Mouse (Mus musculus) neural tube, embryonic 14.5 days (tissue): Measurements from ENCODE around the gene Enho. TPM values are rescaled to one million over a fixed set of nuclear protein-coding genes. Genes with fewer than 3 reads are reported as not detected.

Experiments
- ATAC-seq: fragments of 200-750 bp; cut with Nextera tagmentation; 2 replicates; pipeline ENCODE4 v1.8.0; 2017; ENCODE audit warnings: low read depth, mild to moderate bottlenecking, moderate TSS enrichment, moderate library complexity
- H3K27ac ChIP-seq: fragments of 300-500 bp; sonication (generic); 2 replicates; pipeline ENCODE4 v1.5.1; 2014; ENCODE audit warnings: low read depth, mild to moderate bottlenecking, control low read depth, low read length, moderate library complexity, mixed read lengths
- H3K27me3 ChIP-seq: fragments of 300-500 bp; sonication (generic); 2 replicates; pipeline ENCODE4 v1.6.1; 2014; ENCODE audit warnings: low read length; ENCODE audit not compliant: control insufficient read depth, insufficient read depth
- H3K36me3 ChIP-seq: fragments of 300-500 bp; sonication (generic); 2 replicates; pipeline ENCODE4 v1.6.1; 2014; ENCODE audit warnings: low read length, mixed read lengths; ENCODE audit not compliant: control insufficient read depth, insufficient read depth
- H3K4me1 ChIP-seq: fragments of 300-500 bp; sonication (generic); 2 replicates; pipeline ENCODE4 v1.6.1; 2014; ENCODE audit warnings: low read length; ENCODE audit not compliant: control insufficient read depth, insufficient read depth
- H3K4me2 ChIP-seq: fragments of 300-500 bp; sonication (generic); 2 replicates; pipeline ENCODE4 v1.6.1; 2014; ENCODE audit warnings: mild to moderate bottlenecking, low read depth, low read length, control low read depth
- H3K4me3 ChIP-seq: fragments of 300-500 bp; sonication (generic); 2 replicates; pipeline ENCODE4 v1.5.1; 2014; ENCODE audit warnings: low read depth, low read length, control low read depth, mixed read lengths
- H3K9ac ChIP-seq: fragments of 300-500 bp; sonication (generic); replicated peaks from 2 replicates; pipeline ENCODE4 v1.6.1; 2014; ENCODE audit warnings: low read depth, mild to moderate bottlenecking, control low read depth, low read length, mixed read lengths
- H3K9me3 ChIP-seq: fragments of 300-500 bp; sonication (generic); 2 replicates; pipeline ENCODE4 v1.6.1; 2016; ENCODE audit warnings: low read length; ENCODE audit not compliant: control insufficient read depth
- WGBS: fragments of 180-500 bp; shearing (Covaris S2); extraction: QIAGEN DNeasy Blood & Tissue Kit; methylation state at CpG from one replicate; pipeline ENCODE4 v1.1.7; 2014; 5-methylcytosine and 5-hydroxymethylcytosine counted together
- polyA plus RNA-seq: library from polyadenylated mRNA; unstranded; fragments of >200 nt; fragmentation: Nextera tagmentation; extraction: Ambion mirVana; gene quantifications from 2 replicates; pipeline ENCODE4 v1.2.1, GENCODE M21; 2014

The Enho gene
- polyA plus RNA-seq, 1 experiment from 2014 or later, result 134 TPM

- WGBS, result 75% methylated on average over 6 of the region's 6 CpGs
- no peaks in the 10 kb centered on the region for H3K9me3 ChIP-seq
- no peak overlapping the region for H3K27ac ChIP-seq
- H3K9ac ChIP-seq, result peak overlapping the region; percentile 93
- H3K4me2 ChIP-seq, result peak overlapping the region; percentile 41
- H3K36me3 ChIP-seq, result no peaks in the 10 kb centered on the region
- H3K4me3 ChIP-seq, result peak overlapping the region; percentile 71
- ATAC-seq, result 0 out of 2 replicates have a peak, but pooled peaks have one; percentile 1
- no peaks in the 10 kb centered on the region for H3K27me3 ChIP-seq
- peaks cover 39% of the 10 kb centered on the region for H3K4me1 ChIP-seq
These were observed 1.3 kb downstream of the Enho start for GRCm38 (mm10) chr4:41638828-41639213.

GRCm38 (mm10) chr4:41638186-41638731, 1.9 kb downstream of the Enho start:
- H3K9me3 ChIP-seq, result no peaks in the 10 kb centered on the region
- no peaks in the 10 kb centered on the region for H3K27me3 ChIP-seq
- no peak for ATAC-seq
- H3K4me2 ChIP-seq, result peak overlapping the region; percentile 41
- H3K4me3 ChIP-seq, result peak overlapping the region; percentile 71; the same call in 1 of the 2 replicates
- peak overlapping the region; percentile 93 for H3K9ac ChIP-seq
- WGBS, result 84% methylated on average over 10 of the region's 10 CpGs
- no peaks in the 10 kb centered on the region for H3K36me3 ChIP-seq
- H3K27ac ChIP-seq, result no peak overlapping the region
- peaks cover 39% of the 10 kb centered on the region for H3K4me1 ChIP-seq

- no peaks in the 10 kb centered on the region for H3K36me3 ChIP-seq
- no peak for ATAC-seq
- H3K27ac ChIP-seq, result no peak overlapping the region
- WGBS, result 68% methylated on average over 10 of the region's 10 CpGs
- H3K9me3 ChIP-seq, result no peaks in the 10 kb centered on the region
- H3K4me3 ChIP-seq, result no peak overlapping the region
- H3K4me2 ChIP-seq, result no peak overlapping the region
- no peak overlapping the region; the same call in 1 of the 2 replicates for H3K9ac ChIP-seq
- H3K4me1 ChIP-seq, result peaks cover 41% of the 10 kb centered on the region
- no peaks in the 10 kb centered on the region for H3K27me3 ChIP-seq
These were observed 3.1 kb downstream of the Enho start for GRCm38 (mm10) chr4:41636882-41637635.

DNA sequence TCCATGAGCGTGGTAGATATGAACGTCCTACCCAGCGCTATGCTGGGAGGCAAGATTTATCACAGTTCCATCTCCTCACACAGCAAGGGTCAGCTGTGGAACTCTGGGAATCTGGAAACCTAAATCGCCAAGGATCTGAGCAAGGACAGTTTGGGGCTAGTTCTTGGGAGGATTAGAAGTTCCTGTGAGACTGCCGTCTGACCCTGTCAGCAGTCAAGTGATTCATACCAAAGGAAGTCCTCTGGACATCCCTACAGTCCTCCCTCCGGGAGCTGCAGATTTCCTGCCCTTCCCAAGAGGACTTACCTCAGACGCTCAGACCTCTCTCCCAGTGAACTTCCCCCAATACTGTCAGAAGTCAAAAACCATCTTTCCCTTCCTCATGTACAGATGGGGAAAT, 3.8 kb downstream of the Enho start:
- no peak for ATAC-seq
- 34% methylated on average over 7 of the region's 7 CpGs for WGBS
- no peaks in the 10 kb centered on the region for H3K36me3 ChIP-seq
- no peak overlapping the region for H3K4me3 ChIP-seq
- H3K27me3 ChIP-seq, result no peaks in the 10 kb centered on the region
- no peak overlapping the region for H3K4me2 ChIP-seq
- no peak overlapping the region for H3K9ac ChIP-seq
- H3K4me1 ChIP-seq, result peaks cover 48% of the 10 kb centered on the region
- H3K27ac ChIP-seq, result no peak overlapping the region
- H3K9me3 ChIP-seq, result no peaks in the 10 kb centered on the region

DNA sequence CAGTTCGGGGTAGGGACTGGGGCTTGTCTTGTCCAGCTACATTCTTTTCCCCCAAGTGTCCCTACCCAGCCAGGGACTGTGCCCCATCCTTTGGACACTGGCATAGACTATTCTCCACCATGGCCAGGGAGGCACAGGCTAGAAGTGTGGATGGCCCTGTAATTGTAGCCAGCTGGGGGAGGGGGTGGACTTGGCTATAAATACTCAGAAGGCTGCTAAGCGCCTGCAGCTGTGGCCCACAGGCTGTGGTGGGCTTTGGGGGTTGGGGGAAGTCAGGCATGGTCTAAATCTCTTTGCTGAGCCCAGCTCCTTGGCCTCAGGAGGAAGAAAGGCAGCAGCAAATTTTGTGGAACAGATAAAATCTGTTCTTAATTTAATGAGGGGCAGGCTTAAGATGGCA, 4.2 kb downstream of the Enho start:
- Histone ChIP-seq H3K4me2 (no peak overlapping the region; the same call in 1 of the 2 replicates), H3K27ac (no peak overlapping the region), H3K4me1 (peaks cover 53% of the 10 kb centered on the region), H3K36me3 (no peaks in the 10 kb centered on the region), H3K9ac (0 out of 2 replicates have a peak overlapping the region, but pooled peaks have one; percentile 7), H3K9me3 (no peaks in the 10 kb centered on the region), H3K27me3 (no peaks in the 10 kb centered on the region), H3K4me3 (no peak overlapping the region)
- 39% methylated on average over 2 of the region's 2 CpGs for WGBS
- ATAC-seq, result no peak

- no peak for ATAC-seq
- Histone ChIP-seq H3K4me2 (no peak overlapping the region), H3K27ac (no peak overlapping the region), H3K9me3 (no peaks in the 10 kb centered on the region), H3K4me1 (peaks cover 50% of the 10 kb centered on the region), H3K4me3 (no peak overlapping the region), H3K36me3 (no peaks in the 10 kb centered on the region), H3K27me3 (no peaks in the 10 kb centered on the region), H3K9ac (no peak overlapping the region)
- WGBS, result 71% methylated on average over 8 of the region's 8 CpGs
These were observed 4.9 kb downstream of the Enho start for GRCm38 (mm10) chr4:41635224-41635623.

DNA sequence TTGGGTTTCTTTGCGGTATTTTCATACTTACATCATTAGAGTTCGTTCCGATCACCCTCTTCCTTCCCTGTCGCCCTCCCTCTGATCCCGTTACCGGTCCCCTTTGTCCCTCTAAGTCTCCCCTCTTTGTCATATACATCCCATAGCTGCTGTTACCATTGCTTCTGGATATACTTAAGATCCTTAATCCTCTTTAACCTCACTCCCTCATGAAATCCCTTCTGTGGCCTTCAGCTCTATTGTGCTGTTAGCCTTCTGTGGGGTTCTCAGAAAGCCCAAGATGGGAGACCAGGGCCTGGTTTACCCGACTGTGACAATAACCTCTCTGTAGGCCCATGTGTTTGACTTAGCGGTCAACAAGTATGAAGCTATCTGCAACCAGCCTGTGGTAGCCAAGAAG, 5.5 kb downstream of the Enho start:
- Histone ChIP-seq H3K27me3 (no peaks in the 10 kb centered on the region), H3K4me2 (no peak overlapping the region), H3K36me3 (no peaks in the 10 kb centered on the region), H3K4me1 (peaks cover 54% of the 10 kb centered on the region), H3K9me3 (no peaks in the 10 kb centered on the region), H3K27ac (no peak overlapping the region), H3K9ac (no peak overlapping the region), H3K4me3 (no peak overlapping the region)
- ATAC-seq, result no peak
- 97% methylated on average over 8 of the region's 8 CpGs for WGBS

- Histone ChIP-seq H3K36me3 (no peaks in the 10 kb centered on the region), H3K9me3 (no peaks in the 10 kb centered on the region), H3K4me3 (no peak overlapping the region), H3K4me1 (peaks cover 51% of the 10 kb centered on the region), H3K4me2 (no peak overlapping the region), H3K27ac (no peak overlapping the region), H3K27me3 (no peaks in the 10 kb centered on the region), H3K9ac (no peak overlapping the region)
- WGBS, result 81% methylated on average over 9 of the region's 9 CpGs
- ATAC-seq, result no peak
These were observed 7.1 kb downstream of the Enho start for GRCm38 (mm10) chr4:41633001-41633400.

- Histone ChIP-seq H3K4me2 (peak overlapping the region; percentile 14; the same call in 1 of the 2 replicates), H3K27ac (peak overlapping the region; percentile 46), H3K4me3 (no peak overlapping the region), H3K9ac (no peak overlapping the region), H3K27me3 (no peaks in the 10 kb centered on the region), H3K36me3 (no peaks in the 10 kb centered on the region), H3K4me1 (peaks cover 36% of the 10 kb centered on the region), H3K9me3 (no peaks in the 10 kb centered on the region)
- no peak for ATAC-seq
- 2% methylated on average over 11 of the region's 11 CpGs for WGBS
These were observed 8.7 kb downstream of the Enho start for GRCm38 (mm10) chr4:41631390-41631789.
